Mouse (Mus musculus) heart, embryonic 10.5 days (tissue): ENCODE results near the gene Fbxo46. TPM values are rescaled to one million over a fixed set of nuclear protein-coding genes. Genes with fewer than 3 reads are reported as not detected.

Experiments used
- DNase-seq: peaks from one replicate; pipeline ENCODE4 v3.0.0-alpha.2; 2017; ENCODE audit warnings: low spot score
- H3K27ac ChIP-seq: fragments of 300-500 bp; sonication (generic); 2 replicates; pipeline ENCODE4 v1.5.1; 2016; ENCODE audit warnings: mild to moderate bottlenecking
- H3K27me3 ChIP-seq: fragments of 300-500 bp; sonication (generic); 2 replicates; pipeline ENCODE4 v1.6.1; 2016; ENCODE audit warnings: mild to moderate bottlenecking; ENCODE audit not compliant: poor library complexity, insufficient read depth, severe bottlenecking
- H3K36me3 ChIP-seq: fragments of 300-500 bp; sonication (generic); 2 replicates; pipeline ENCODE4 v1.6.1; 2016; ENCODE audit warnings: mild to moderate bottlenecking, moderate library complexity
- H3K4me1 ChIP-seq: fragments of 300-500 bp; sonication (generic); 2 replicates; pipeline ENCODE4 v1.6.1; 2016; ENCODE audit warnings: mild to moderate bottlenecking
- H3K4me3 ChIP-seq: fragments of 300-500 bp; sonication (generic); 2 replicates; pipeline ENCODE4 v1.5.1; 2016; ENCODE audit warnings: mild to moderate bottlenecking, moderate library complexity
- H3K9me3 ChIP-seq: fragments of 300-500 bp; sonication (generic); 2 replicates; pipeline ENCODE4 v1.6.1; 2016; ENCODE audit warnings: mild to moderate bottlenecking, moderate library complexity
- WGBS: fragments of 180-500 bp; shearing (Covaris S2); methylation state at CpG from one replicate; pipeline ENCODE4 v1.1.7; 2016; 5-methylcytosine and 5-hydroxymethylcytosine counted together
- polyA plus RNA-seq: library from polyadenylated mRNA; unstranded; fragments of >200 nt; fragmentation: Nextera tagmentation; extraction: Ambion mirVana; gene quantifications from 2 replicates; pipeline ENCODE4 v1.2.1, GENCODE M21; 2016

Fbxo46 gene
- polyA plus RNA-seq, 1 experiment from 2014 or later, result 13.1 TPM

GRCm38 (mm10) chr7:19164978-19165377 lies 45.3 kb downstream of the Fbxo46 start:
- peak overlapping the region; percentile 40 for H3K4me3 ChIP-seq
- WGBS, result under 1% methylated on average over 13 of the region's 13 CpGs
- H3K27me3 ChIP-seq, result peaks cover 38% of the 10 kb centered on the region
- H3K36me3 ChIP-seq, result peaks cover 2% of the 10 kb centered on the region; the same call in 1 of the 2 replicates
- no peaks in the 10 kb centered on the region for H3K9me3 ChIP-seq
- H3K4me1 ChIP-seq, result peaks cover 51% of the 10 kb centered on the region
- no peak for DNase-seq
- H3K27ac ChIP-seq, result peak overlapping the region; percentile 78; the same call in 1 of the 2 replicates

- 8% methylated on average over 14 of the region's 14 CpGs for WGBS
- peaks cover 2% of the 10 kb centered on the region; the same call in 1 of the 2 replicates for H3K36me3 ChIP-seq
- peak; percentile 85 for DNase-seq
- peak within 1 kb of the TSS; percentile 78 for H3K27ac ChIP-seq
- H3K4me3 ChIP-seq, result peak within 1 kb of the TSS; percentile 40
- H3K9me3 ChIP-seq, result no peaks in the 10 kb centered on the region
- H3K4me1 ChIP-seq, result peaks cover 50% of the 10 kb centered on the region
- H3K27me3 ChIP-seq, result peaks cover 31% of the 10 kb centered on the region; the same call in 1 of the 2 replicates
Observed at GRCm38 (mm10) chr7:19165656-19166423, 46.2 kb downstream of the Fbxo46 start, which contains the start of gene Gipr. Gipr (minus strand) TSS chr7:19166127.

GRCm38 (mm10) chr7:19166990-19167389 lies 47.3 kb downstream of the Fbxo46 start:
- no peaks in the 10 kb centered on the region for H3K9me3 ChIP-seq
- WGBS, result 86% methylated on average over 3 of the region's 3 CpGs
- no peak overlapping the region for H3K27ac ChIP-seq
- H3K27me3 ChIP-seq, result peaks cover 29% of the 10 kb centered on the region; the same call in 1 of the 2 replicates
- H3K36me3 ChIP-seq, result peaks cover 2% of the 10 kb centered on the region; the same call in 1 of the 2 replicates
- H3K4me3 ChIP-seq, result no peak overlapping the region
- peaks cover 57% of the 10 kb centered on the region for H3K4me1 ChIP-seq
- DNase-seq, result no peak

- no peaks in the 10 kb centered on the region for H3K36me3 ChIP-seq
- WGBS, result 57% methylated on average over 10 of the region's 10 CpGs
- DNase-seq, result no peak
- H3K9me3 ChIP-seq, result no peaks in the 10 kb centered on the region
- H3K4me3 ChIP-seq, result no peak overlapping the region
- peaks cover 62% of the 10 kb centered on the region for H3K4me1 ChIP-seq
- 0 out of 2 replicates have a peak, but pooled peaks cover 6% of the 10 kb centered on the region for H3K27me3 ChIP-seq
- H3K27ac ChIP-seq, result peak overlapping the region; percentile 87
Observed at GRCm38 (mm10) chr7:19169506-19169905, 49.8 kb downstream of the Fbxo46 start.

GRCm38 (mm10) chr7:19170142-19170541 lies 50.5 kb downstream of the Fbxo46 start:
- peak; percentile 92 for DNase-seq
- 25% methylated on average over 8 of the region's 8 CpGs for WGBS
- Histone ChIP-seq H3K4me3 (0 out of 2 replicates have a peak overlapping the region, but pooled peaks have one; percentile 7), H3K27me3 (peaks cover 5% of the 10 kb centered on the region; the same call in 1 of the 2 replicates), H3K27ac (peak overlapping the region; percentile 87), H3K4me1 (peaks cover 55% of the 10 kb centered on the region), H3K9me3 (no peaks in the 10 kb centered on the region), H3K36me3 (no peaks in the 10 kb centered on the region)

GRCm38 (mm10) chr7:19171831-19172230 lies 52.2 kb downstream of the Fbxo46 start:
- Histone ChIP-seq H3K27ac (peak overlapping the region; percentile 89), H3K27me3 (peaks cover 22% of the 10 kb centered on the region), H3K9me3 (no peaks in the 10 kb centered on the region), H3K4me3 (peak overlapping the region; percentile 25; the same call in 1 of the 2 replicates), H3K4me1 (peaks cover 55% of the 10 kb centered on the region), H3K36me3 (no peaks in the 10 kb centered on the region)
- 18% methylated on average over 8 of the region's 8 CpGs for WGBS
- DNase-seq, result no peak

GRCm38 (mm10) chr7:19172874-19173273 lies 53.2 kb downstream of the Fbxo46 start:
- Histone ChIP-seq H3K36me3 (no peaks in the 10 kb centered on the region), H3K27ac (peak overlapping the region; percentile 89), H3K27me3 (peaks cover 32% of the 10 kb centered on the region), H3K4me1 (peaks cover 56% of the 10 kb centered on the region), H3K9me3 (no peaks in the 10 kb centered on the region), H3K4me3 (peak overlapping the region; percentile 46)
- DNase-seq, result peak; percentile 95
- WGBS, result 4% methylated on average over 17 of the region's 17 CpGs

GRCm38 (mm10) chr7:19175708-19176515 lies 56.3 kb downstream of the Fbxo46 start, which contains the start of gene Eml2:
Eml2 (plus strand) TSS chr7:19176421.
- H3K27ac ChIP-seq, result 0 out of 2 replicates have a peak within 1 kb of the TSS, but pooled peaks have one; percentile 10
- DNase-seq, result no peak
- H3K4me3 ChIP-seq, result peak within 1 kb of the TSS; percentile 50
- H3K36me3 ChIP-seq, result no peaks in the 10 kb centered on the region
- no peaks in the 10 kb centered on the region for H3K9me3 ChIP-seq
- 1% methylated on average over 30 of the region's 30 CpGs for WGBS
- H3K4me1 ChIP-seq, result peaks cover 57% of the 10 kb centered on the region
- H3K27me3 ChIP-seq, result peaks cover 59% of the 10 kb centered on the region

- H3K4me3 ChIP-seq, result peak overlapping the region; percentile 50
- no peaks in the 10 kb centered on the region for H3K9me3 ChIP-seq
- H3K36me3 ChIP-seq, result no peaks in the 10 kb centered on the region
- WGBS, result 5% methylated on average over 21 of the region's 21 CpGs
- no peak for DNase-seq
- peaks cover 59% of the 10 kb centered on the region for H3K27me3 ChIP-seq
- H3K4me1 ChIP-seq, result peaks cover 61% of the 10 kb centered on the region
- H3K27ac ChIP-seq, result 0 out of 2 replicates have a peak overlapping the region, but pooled peaks have one; percentile 10
Observed at GRCm38 (mm10) chr7:19176516-19176947, 56.9 kb downstream of the Fbxo46 start.

- no peak for DNase-seq
Observed at GRCm38 (mm10) chr7:19177216-19177615, 57.6 kb downstream of the Fbxo46 start.

GRCm38 (mm10) chr7:19178035-19178434 lies 58.4 kb downstream of the Fbxo46 start:
- peaks cover 59% of the 10 kb centered on the region for H3K27me3 ChIP-seq
- WGBS, result 12% methylated on average over 17 of the region's 18 CpGs
- H3K4me3 ChIP-seq, result peak overlapping the region; percentile 50
- peaks cover 56% of the 10 kb centered on the region for H3K4me1 ChIP-seq
- DNase-seq, result no peak
- no peaks in the 10 kb centered on the region for H3K9me3 ChIP-seq
- no peaks in the 10 kb centered on the region; the same call in 1 of the 2 replicates for H3K36me3 ChIP-seq
- H3K27ac ChIP-seq, result peak overlapping the region; percentile 62; the same call in 1 of the 2 replicates

More at GRCm38 (mm10) chr7:19177216-19177615, 57.6 kb downstream of the Fbxo46 start:
- H3K9me3 ChIP-seq, result no peaks in the 10 kb centered on the region
- no peak overlapping the region for H3K4me3 ChIP-seq
- H3K27ac ChIP-seq, result no peak overlapping the region
- peaks cover 61% of the 10 kb centered on the region for H3K4me1 ChIP-seq
- peaks cover 59% of the 10 kb centered on the region for H3K27me3 ChIP-seq
- 60% methylated on average over 7 of the region's 7 CpGs for WGBS
- no peaks in the 10 kb centered on the region for H3K36me3 ChIP-seq

GRCm38 (mm10) chr7:19178443-19179092 lies 58.9 kb downstream of the Fbxo46 start:
- Histone ChIP-seq H3K4me3 (peak overlapping the region; percentile 50), H3K36me3 (peaks cover 3% of the 10 kb centered on the region), H3K9me3 (no peaks in the 10 kb centered on the region), H3K27me3 (peaks cover 59% of the 10 kb centered on the region), H3K4me1 (peaks cover 52% of the 10 kb centered on the region), H3K27ac (no peak overlapping the region)
- 7% methylated on average over 27 of the region's 27 CpGs for WGBS
- DNase-seq, result peak; percentile 90
